Mouse (Mus musculus) heart, embryonic 16.5 days (tissue): ENCODE measurements at regions not wholly inside any gene's neighbourhood (a gene's known extent, or its start where the extent isn't known, plus 50 kb on each side); places are given as distances from the start of the nearest gene placed in this dataset.
A peak's percentile ranks its signal among the peaks of the same experiment; 100 is the strongest.

ENCODE experiments used
- ATAC-seq: fragments of 200-750 bp; cut with Nextera tagmentation; replicated peaks from 2 replicates; pipeline ENCODE4 v1.8.0; 2017; ENCODE audit warnings: moderate number of reproducible peaks; ENCODE audit not compliant: insufficient read depth, low FRiP score; ENCODE audit errors: extremely low read depth
- H3K27ac ChIP-seq: fragments of 300-500 bp; sonication (generic); 2 replicates; pipeline ENCODE4 v1.5.1; 2014; ENCODE audit warnings: mild to moderate bottlenecking, low read length, control low read depth, moderate library complexity
- H3K27me3 ChIP-seq: fragments of 300-500 bp; sonication (generic); 2 replicates; pipeline ENCODE4 v1.6.1; 2014; ENCODE audit warnings: low read length, mixed read lengths; ENCODE audit not compliant: control insufficient read depth, insufficient read depth
- H3K36me3 ChIP-seq: fragments of 300-500 bp; sonication (generic); 2 replicates; pipeline ENCODE4 v1.6.1; 2014; ENCODE audit not compliant: control insufficient read depth, insufficient read depth
- H3K4me1 ChIP-seq: fragments of 300-500 bp; sonication (generic); 2 replicates; pipeline ENCODE4 v1.6.1; 2014; ENCODE audit warnings: low read length, mixed read lengths; ENCODE audit not compliant: control insufficient read depth, insufficient read depth
- H3K4me2 ChIP-seq: fragments of 300-500 bp; sonication (generic); 2 replicates; pipeline ENCODE4 v1.6.1; 2014; ENCODE audit warnings: low read depth, mild to moderate bottlenecking, control low read depth, low read length
- H3K4me3 ChIP-seq: fragments of 300-500 bp; sonication (generic); 2 replicates; pipeline ENCODE4 v1.5.1; 2014; ENCODE audit warnings: mild to moderate bottlenecking, control low read depth, low read length
- H3K9ac ChIP-seq: fragments of 300-500 bp; sonication (generic); 2 replicates; pipeline ENCODE4 v1.6.1; 2014; ENCODE audit warnings: low read length, control low read depth
- H3K9me3 ChIP-seq: fragments of 300-500 bp; sonication (generic); replicated peaks from 2 replicates; pipeline ENCODE4 v1.6.1; 2016; ENCODE audit warnings: low read length; ENCODE audit not compliant: control insufficient read depth
- WGBS: fragments of 180-500 bp; shearing (Covaris S2); extraction: QIAGEN DNeasy Blood & Tissue Kit; methylation state at CpG from one replicate; pipeline ENCODE4 v1.1.7; 2014; 5-methylcytosine and 5-hydroxymethylcytosine counted together

- Histone ChIP-seq H3K4me2 (no peak overlapping the region), H3K4me3 (no peak overlapping the region), H3K27me3 (no peaks in the 10 kb centered on the region), H3K9me3 (no peaks in the 10 kb centered on the region), H3K9ac (no peak overlapping the region), H3K27ac (no peak overlapping the region), H3K36me3 (no peaks in the 10 kb centered on the region), H3K4me1 (no peaks in the 10 kb centered on the region)
- no peak for ATAC-seq
- WGBS, result 67% methylated on average over 5 of the region's 5 CpGs
Measured at GRCm38 (mm10) chr13:72448458-72449058, 180.1 kb upstream of the Irx2 start.

DNA sequence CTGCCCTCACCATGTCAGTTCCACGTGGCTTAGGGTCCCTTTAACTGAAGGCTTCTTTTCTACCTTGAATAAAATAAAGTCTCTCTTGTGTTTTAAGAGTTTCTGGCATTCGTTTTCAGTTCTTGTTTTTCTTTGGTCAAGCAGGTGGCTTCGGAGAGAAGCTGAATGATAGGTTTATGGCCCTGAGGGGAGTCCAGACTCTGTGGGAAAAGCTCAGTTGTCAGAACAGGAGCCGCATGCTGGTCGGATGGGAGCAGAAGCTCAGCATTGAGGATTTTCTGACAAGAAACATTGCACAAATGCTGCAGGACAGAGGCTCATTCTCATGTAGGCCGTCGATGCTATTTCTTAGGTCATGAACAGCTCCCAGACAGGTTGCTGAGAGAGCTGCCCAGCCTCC, 133.3 kb upstream of the Irx2 start:
- no peaks in the 10 kb centered on the region for H3K36me3 ChIP-seq
- no peak for ATAC-seq
- no peak overlapping the region for H3K9ac ChIP-seq
- WGBS, result 69% methylated on average over 7 of the region's 7 CpGs
- H3K27me3 ChIP-seq, result no peaks in the 10 kb centered on the region
- H3K4me3 ChIP-seq, result no peak overlapping the region
- H3K4me1 ChIP-seq, result 0 out of 2 replicates have a peak, but pooled peaks cover 3% of the 10 kb centered on the region
- peaks cover 3% of the 10 kb centered on the region; the same call in 1 of the 2 replicates for H3K9me3 ChIP-seq
- no peak overlapping the region for H3K4me2 ChIP-seq
- H3K27ac ChIP-seq, result no peak overlapping the region

- WGBS, result 69% methylated on average over 5 of the region's 5 CpGs
- H3K4me1 ChIP-seq, result 0 out of 2 replicates have a peak, but pooled peaks cover 3% of the 10 kb centered on the region
Measured at GRCm38 (mm10) chr13:72497036-72497435, 131.6 kb upstream of the Irx2 start.

GRCm38 (mm10) chr13:72497521-72497920, 131.1 kb upstream of the Irx2 start:
- Histone ChIP-seq H3K4me2 (no peak overlapping the region; the same call in 1 of the 2 replicates), H3K9ac (no peak overlapping the region), H3K4me3 (no peak overlapping the region), H3K9me3 (no peaks in the 10 kb centered on the region), H3K36me3 (no peaks in the 10 kb centered on the region), H3K4me1 (0 out of 2 replicates have a peak, but pooled peaks cover 3% of the 10 kb centered on the region), H3K27me3 (no peaks in the 10 kb centered on the region), H3K27ac (no peak overlapping the region)
- WGBS, result 7% methylated on average over 10 of the region's 10 CpGs
- ATAC-seq, result peak; percentile 37; the same call in 1 of the 2 replicates

More at GRCm38 (mm10) chr13:72497036-72497435, 131.6 kb upstream of the Irx2 start:
- Histone ChIP-seq H3K36me3 (no peaks in the 10 kb centered on the region), H3K27ac (no peak overlapping the region), H3K9ac (no peak overlapping the region), H3K4me3 (no peak overlapping the region), H3K4me2 (no peak overlapping the region), H3K9me3 (no peaks in the 10 kb centered on the region), H3K27me3 (no peaks in the 10 kb centered on the region)
- no peak for ATAC-seq

GRCm38 (mm10) chr13:72505954-72506353, 122.7 kb upstream of the Irx2 start:
- ATAC-seq, result no peak
- no peak overlapping the region for H3K9ac ChIP-seq
- H3K27me3 ChIP-seq, result no peaks in the 10 kb centered on the region
- no peak overlapping the region for H3K27ac ChIP-seq
- no peaks in the 10 kb centered on the region for H3K36me3 ChIP-seq
- 76% methylated on average over 4 of the region's 4 CpGs for WGBS
- no peak overlapping the region for H3K4me3 ChIP-seq
- no peaks in the 10 kb centered on the region for H3K4me1 ChIP-seq
- no peak overlapping the region for H3K4me2 ChIP-seq
- no peaks in the 10 kb centered on the region for H3K9me3 ChIP-seq

DNA sequence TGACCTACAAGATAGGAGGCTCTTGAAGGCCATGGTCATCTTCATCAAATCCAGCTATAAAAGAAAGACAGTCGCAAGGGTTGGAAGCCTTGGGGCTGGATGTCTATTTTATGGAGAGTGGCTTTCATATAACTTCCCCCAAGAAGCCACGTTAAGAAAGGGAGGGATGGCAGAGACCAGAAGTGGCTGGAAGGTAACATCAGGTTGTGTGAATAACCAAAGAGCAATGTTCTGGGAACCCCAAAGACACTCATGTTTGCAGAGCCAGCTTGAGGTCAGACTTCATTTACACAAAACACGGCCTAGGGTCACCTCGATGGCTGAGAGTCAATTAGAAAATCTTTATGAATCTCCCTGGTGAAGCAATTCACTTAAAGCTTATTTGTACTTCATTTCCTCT, 90.0 kb upstream of the Irx2 start:
- H3K4me3 ChIP-seq, result no peak overlapping the region
- H3K27me3 ChIP-seq, result no peaks in the 10 kb centered on the region
- H3K4me1 ChIP-seq, result no peaks in the 10 kb centered on the region
- H3K36me3 ChIP-seq, result no peaks in the 10 kb centered on the region
- H3K9ac ChIP-seq, result no peak overlapping the region
- H3K27ac ChIP-seq, result no peak overlapping the region
- no peak for ATAC-seq
- 0 out of 2 replicates have a peak, but pooled peaks cover 5% of the 10 kb centered on the region for H3K9me3 ChIP-seq
- WGBS, result 83% methylated on average over 4 of the region's 4 CpGs
- no peak overlapping the region for H3K4me2 ChIP-seq

GRCm38 (mm10) chr13:72541706-72542105, 86.9 kb upstream of the Irx2 start:
- Histone ChIP-seq H3K36me3 (no peaks in the 10 kb centered on the region), H3K9me3 (0 out of 2 replicates have a peak, but pooled peaks cover 5% of the 10 kb centered on the region), H3K27me3 (no peaks in the 10 kb centered on the region), H3K4me3 (no peak overlapping the region), H3K4me1 (no peaks in the 10 kb centered on the region), H3K9ac (no peak overlapping the region), H3K4me2 (no peak overlapping the region), H3K27ac (no peak overlapping the region)
- 78% methylated on average over 3 of the region's 3 CpGs for WGBS
- no peak for ATAC-seq

- no peaks in the 10 kb centered on the region for H3K9me3 ChIP-seq
- H3K4me3 ChIP-seq, result no peak overlapping the region
- no peaks in the 10 kb centered on the region for H3K4me1 ChIP-seq
- no peaks in the 10 kb centered on the region for H3K27me3 ChIP-seq
- no peaks in the 10 kb centered on the region for H3K36me3 ChIP-seq
- no peak for ATAC-seq
- WGBS, result 66% methylated on average over 8 of the region's 8 CpGs
- H3K9ac ChIP-seq, result no peak overlapping the region
- H3K27ac ChIP-seq, result no peak overlapping the region
- H3K4me2 ChIP-seq, result no peak overlapping the region
Measured at GRCm38 (mm10) chr13:72557951-72558350, 70.7 kb upstream of the Irx2 start.

GRCm38 (mm10) chr13:72571871-72572270, 56.7 kb upstream of the Irx2 start:
- H3K9ac ChIP-seq, result no peak overlapping the region
- WGBS, result 39% methylated on average over 7 of the region's 7 CpGs
- no peaks in the 10 kb centered on the region for H3K36me3 ChIP-seq
- no peaks in the 10 kb centered on the region for H3K27me3 ChIP-seq
- H3K9me3 ChIP-seq, result no peaks in the 10 kb centered on the region
- no peak overlapping the region for H3K27ac ChIP-seq
- no peak for ATAC-seq
- no peak overlapping the region for H3K4me3 ChIP-seq
- H3K4me1 ChIP-seq, result no peaks in the 10 kb centered on the region
- no peak overlapping the region for H3K4me2 ChIP-seq
